Mouse (Mus musculus) olfactory bulb, adult 2 months (tissue): ENCODE results near the gene Tm4sf19. TPM values are rescaled to one million over a fixed set of nuclear protein-coding genes. Genes with fewer than 3 reads are reported as not detected.

Experiments
- H3K27ac ChIP-seq: fragments of 200-500 bp; 2 replicates; pipeline ENCODE4 v1.5.1; 2012; ENCODE audit warnings: low read depth, low read length; ENCODE audit not compliant: insufficient read depth
- H3K4me1 ChIP-seq: fragments of 200-500 bp; 2 replicates; pipeline ENCODE4 v1.6.1; 2012; ENCODE audit warnings: low read length; ENCODE audit not compliant: control insufficient read depth, insufficient read depth
- H3K4me3 ChIP-seq: fragments of 200-500 bp; 2 replicates; pipeline ENCODE4 v1.5.1; 2012; ENCODE audit warnings: mild to moderate bottlenecking, low read depth, low read length, moderate library complexity; ENCODE audit not compliant: insufficient read depth
- CTCF ChIP-seq: fragments of 200-500 bp; IDR thresholded peaks from 2 replicates; pipeline ENCODE4 v1.5.1; 2012; ENCODE audit warnings: low read depth, mild to moderate bottlenecking, low read length, moderate library complexity; ENCODE audit not compliant: insufficient read depth
- POLR2A ChIP-seq: fragments of 200-500 bp; IDR thresholded peaks from 2 replicates; pipeline ENCODE4 v1.6.1; 2012; ENCODE audit warnings: mild to moderate bottlenecking, low read depth, low read length, moderate library complexity; ENCODE audit not compliant: insufficient read depth
- WGBS: fragments of 180-500 bp; shearing (Covaris S2); methylation state at CpG from one replicate; pipeline ENCODE4 v1.1.7; 2018; 5-methylcytosine and 5-hydroxymethylcytosine counted together
- polyA plus RNA-seq: library from polyadenylated mRNA; stranded (reverse); fragments of >200 nt; gene quantifications from 2 replicates; pipeline ENCODE4 v1.2.4, GENCODE M21; 2012; ENCODE audit warnings: low replicate concordance; ENCODE audit not compliant: missing spikeins, insufficient read depth, insufficient read length

Tm4sf19 gene
- polyA plus RNA-seq, 1 experiment: not detected

- Histone ChIP-seq H3K4me3 (no peak overlapping the region), H3K4me1 (no peaks in the 10 kb centered on the region), H3K27ac (no peak overlapping the region)
- TF ChIP-seq POLR2A: no peak
- no peak for TF ChIP-seq CTCF
Observed at GRCm38 (mm10) chr16:32456086-32456485, 55.8 kb downstream of the Tm4sf19 start.

DNA sequence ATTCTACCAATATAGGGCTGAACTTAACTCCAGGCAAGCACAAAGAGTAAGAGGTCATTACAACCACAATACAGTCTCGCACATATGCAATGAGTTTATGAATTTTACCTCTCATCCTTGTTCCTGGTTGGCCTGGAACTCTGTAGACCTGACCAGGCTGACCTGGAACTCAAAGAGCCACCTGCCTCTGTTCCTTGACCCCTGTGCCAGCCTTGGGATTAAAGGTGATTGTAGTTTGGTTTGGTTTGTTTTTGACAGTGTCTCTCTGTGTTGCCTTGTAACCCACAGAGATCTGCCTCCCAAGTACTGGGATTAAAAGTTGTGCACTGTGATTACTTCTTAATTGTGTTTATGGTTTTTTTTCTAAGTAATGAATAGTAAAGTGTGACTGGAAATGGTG is 56.5 kb downstream of the Tm4sf19 start:
- no peaks in the 10 kb centered on the region for H3K4me1 ChIP-seq
- no peak for TF ChIP-seq POLR2A
- no peak for TF ChIP-seq CTCF
- H3K27ac ChIP-seq: no peak overlapping the region
- WGBS: 100% methylated on average over 1 of the region's 1 CpGs
- no peak overlapping the region for H3K4me3 ChIP-seq

Other genes with a start within 250 kb of the Tm4sf19 start
- gene Nrros, start 234.9 kb upstream of the Tm4sf19 start, polyA plus RNA-seq: not detected in 2 replicates
- not detected in 2 replicates for gene Bex6, start 220.7 kb upstream of the Tm4sf19 start, polyA plus RNA-seq
- gene Fbxo45, start 153.3 kb upstream of the Tm4sf19 start, polyA plus RNA-seq: not detected in 2 replicates
- not detected in 2 replicates for gene Wdr53, start 153.3 kb upstream of the Tm4sf19 start, polyA plus RNA-seq
- not detected in 2 replicates for gene Smco1, start 129.0 kb upstream of the Tm4sf19 start, polyA plus RNA-seq
- not detected in 2 replicates for gene Rnf168, start 123.0 kb upstream of the Tm4sf19 start, polyA plus RNA-seq
- 56.5 TPM in 1 of 2 replicates, not detected in the other for gene Ubxn7, start 68.2 kb upstream of the Tm4sf19 start, polyA plus RNA-seq
- not detected in 2 replicates for gene Tctex1d2, start 19.2 kb downstream of the Tm4sf19 start, polyA plus RNA-seq
- gene Pcyt1a, start 30.4 kb downstream of the Tm4sf19 start, polyA plus RNA-seq: not detected in 2 replicates
- gene Slc51a, start 87.4 kb downstream of the Tm4sf19 start, polyA plus RNA-seq: not detected in 2 replicates
- gene Zdhhc19, start 95.8 kb downstream of the Tm4sf19 start, polyA plus RNA-seq: not detected in 2 replicates
- gene Tfrc, start 208.4 kb downstream of the Tm4sf19 start, polyA plus RNA-seq: not detected in 2 replicates
- not detected in 2 replicates for gene Tnk2, start 243.4 kb downstream of the Tm4sf19 start, polyA plus RNA-seq